13 mouse cellular contexts compared by ENCODE assay signal in the genomic region with DNA sequence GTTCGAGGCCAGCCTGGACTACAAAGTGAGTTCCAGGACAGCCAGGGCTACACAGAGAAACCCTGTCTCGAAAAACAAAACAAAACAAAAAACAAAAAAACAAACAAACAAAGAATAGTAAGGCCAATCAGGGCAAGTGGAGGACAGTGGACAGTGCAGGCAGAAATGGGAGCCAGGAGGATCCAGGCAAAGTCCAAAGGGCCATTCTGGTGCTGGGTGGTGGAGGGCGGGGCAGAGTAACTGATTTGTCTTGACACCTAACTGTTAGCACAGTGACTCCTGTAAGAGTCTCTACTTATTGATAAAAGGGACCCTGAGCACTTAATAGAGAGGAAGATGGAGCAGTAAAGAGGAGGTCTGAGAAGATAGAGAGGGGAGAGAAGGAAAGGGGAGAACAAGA.
"Had no signal": no experiment of that assay in that cellular context is flagged by ENCODE, and none has a peak within 500 bp of the region (broad histone marks: within the 10 kb centered on the region; RNA-seq: fewer than 3 reads in every experiment).

No protein-coding gene starts in this region.

- H3K9me3 ChIP-seq: limb, embryonic 12.5 days; liver, embryonic 15.5 days; midbrain, embryonic 12.5 days; stomach, embryonic 15.5 days had no signal

- H3K9ac ChIP-seq: hindbrain, embryonic 14.5 days; limb, embryonic 12.5 days; liver, embryonic 15.5 days; midbrain, embryonic 12.5 days; stomach, embryonic 15.5 days had no signal

- H3K4me1 ChIP-seq: limb, embryonic 12.5 days; midbrain, embryonic 12.5 days had no signal

- H3K36me3 ChIP-seq: limb, embryonic 12.5 days; liver, embryonic 15.5 days; midbrain, embryonic 12.5 days; stomach, embryonic 15.5 days had no signal

- H3K4me2 ChIP-seq: hindbrain, embryonic 14.5 days; limb, embryonic 12.5 days; liver, embryonic 11.5 days; liver, embryonic 15.5 days; midbrain, embryonic 12.5 days; stomach, embryonic 15.5 days had no signal

- H3K4me3 ChIP-seq: layer of hippocampus, adult 2 months; limb, embryonic 12.5 days; liver, embryonic 15.5 days; midbrain, embryonic 12.5 days; stomach, embryonic 15.5 days had no signal

- H3K27ac ChIP-seq: hindbrain, embryonic 14.5 days; kidney, postnatal 0 days; limb, embryonic 12.5 days; liver, embryonic 15.5 days; midbrain, embryonic 12.5 days had no signal

- ATAC-seq: lung, postnatal 0 days had no signal

- DNase-seq: lung, adult 2 months; lung, postnatal 4 days; right cerebral cortex, postnatal 14 days; thymus, postnatal 36 days had no signal

- H3K27me3 ChIP-seq: limb, embryonic 12.5 days; liver, embryonic 15.5 days; midbrain, embryonic 12.5 days; stomach, embryonic 15.5 days had no signal
